Mouse (Mus musculus): ENCODE data around the gene Vstm2a. TPM values are rescaled to one million over a fixed set of nuclear protein-coding genes. Genes with fewer than 3 reads are reported as not detected.

Vstm2a gene
- polyA plus RNA-seq, 1 experiment, result not detected

DNA sequence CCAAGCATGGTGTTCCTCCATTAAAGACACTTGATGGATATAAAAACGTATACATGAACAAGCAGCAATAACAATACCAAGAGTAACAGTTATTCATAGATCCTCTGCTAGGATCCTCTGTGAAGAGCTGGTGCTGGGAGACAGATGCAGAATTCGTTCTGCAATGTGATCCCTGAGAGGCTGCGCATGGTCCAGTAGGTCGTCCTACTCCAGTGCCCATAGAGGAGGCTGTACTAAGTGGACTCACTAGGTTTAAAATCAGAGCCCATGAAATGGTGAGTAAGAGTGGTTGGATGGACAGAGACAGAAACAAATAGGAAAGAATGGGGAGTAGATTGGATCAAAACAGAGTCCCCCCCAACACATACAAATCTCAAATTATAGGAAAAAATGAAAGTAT lies 35.4 kb downstream of the Vstm2a start:
- H3K4me3 ChIP-seq (ENCODE audit: low read depth, low read length), result no peak overlapping the region
- H3K4me1 ChIP-seq (ENCODE audit: control insufficient read depth, insufficient read depth, insufficient read length, low read length), result no peaks in the 10 kb centered on the region
- 71% methylated on average over 4 of the region's 4 CpGs for WGBS
- H3K27me3 ChIP-seq (ENCODE audit: control insufficient read depth, insufficient read depth, low read length), result no peaks in the 10 kb centered on the region
- H3K27ac ChIP-seq (ENCODE audit: insufficient read depth, low read depth, low read length), result no peak overlapping the region
- H3K36me3 ChIP-seq (ENCODE audit: control insufficient read depth, insufficient read depth, low read length), result no peaks in the 10 kb centered on the region
- TF ChIP-seq CTCF (IDR thresholded peaks at IDR 0.05; ENCODE audit: extremely low read depth, insufficient read length, insufficient replicate concordance, low read depth, low read length), result no peak
- TF ChIP-seq POLR2A (IDR thresholded peaks at IDR 0.05; ENCODE audit: low read depth, low read length), result no peak

DNA sequence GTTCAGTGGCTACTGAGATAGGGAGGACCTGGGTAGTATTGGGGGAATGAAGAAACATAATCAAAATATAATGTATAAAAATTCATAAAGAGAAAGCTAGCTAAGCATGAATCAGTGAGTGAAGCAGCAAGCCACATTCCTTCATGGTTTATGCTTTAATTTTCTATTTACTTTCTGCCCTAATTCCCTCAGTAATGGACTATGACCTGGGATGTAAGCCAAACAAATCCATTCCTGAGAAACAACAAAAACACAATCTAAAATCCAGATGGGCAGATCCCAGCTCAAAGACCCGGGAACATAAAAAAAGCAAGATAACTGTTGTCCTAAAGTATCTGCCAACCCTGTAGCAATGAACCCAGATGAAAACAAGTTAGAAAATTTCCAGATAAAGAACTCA lies 39.0 kb downstream of the Vstm2a start:
- H3K4me1 ChIP-seq (ENCODE audit: control insufficient read depth, insufficient read depth, insufficient read length, low read length), result no peaks in the 10 kb centered on the region
- WGBS, result 53% methylated on average over 1 of the region's 1 CpGs
- H3K27ac ChIP-seq (ENCODE audit: insufficient read depth, low read depth, low read length), result no peak overlapping the region
- no peak for TF ChIP-seq POLR2A (IDR thresholded peaks at IDR 0.05; ENCODE audit: low read depth, low read length)
- TF ChIP-seq CTCF (IDR thresholded peaks at IDR 0.05; ENCODE audit: extremely low read depth, insufficient read length, insufficient replicate concordance, low read depth, low read length), result no peak
- no peaks in the 10 kb centered on the region for H3K36me3 ChIP-seq (ENCODE audit: control insufficient read depth, insufficient read depth, low read length)
- H3K4me3 ChIP-seq (ENCODE audit: low read depth, low read length), result no peak overlapping the region
- H3K27me3 ChIP-seq (ENCODE audit: control insufficient read depth, insufficient read depth, low read length), result no peaks in the 10 kb centered on the region

DNA sequence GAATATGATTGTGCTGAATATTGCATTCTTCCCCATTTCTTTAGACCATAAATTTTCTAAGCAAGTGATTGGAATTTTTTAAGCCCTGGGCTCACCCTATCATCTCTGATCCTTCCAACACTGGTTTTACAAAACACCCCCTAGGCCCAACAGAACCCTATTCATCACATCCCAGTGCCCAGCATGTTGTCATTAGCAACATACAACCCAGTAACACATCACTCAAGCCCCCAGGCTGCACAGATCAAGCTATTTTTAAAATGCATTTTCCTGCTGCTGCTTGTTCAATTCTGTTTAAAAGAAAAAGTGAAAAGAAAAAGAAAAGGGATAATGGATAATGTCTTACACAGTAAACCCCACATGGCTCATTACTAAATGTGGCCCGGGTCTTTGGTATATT lies 42.0 kb downstream of the Vstm2a start:
- WGBS, result 51% methylated on average over 1 of the region's 1 CpGs
- no peaks in the 10 kb centered on the region for H3K4me1 ChIP-seq (ENCODE audit: control insufficient read depth, insufficient read depth, insufficient read length, low read length)
- no peaks in the 10 kb centered on the region for H3K36me3 ChIP-seq (ENCODE audit: control insufficient read depth, insufficient read depth, low read length)
- TF ChIP-seq CTCF (IDR thresholded peaks at IDR 0.05; ENCODE audit: extremely low read depth, insufficient read length, insufficient replicate concordance, low read depth, low read length) (no peak), POLR2A (IDR thresholded peaks at IDR 0.05; ENCODE audit: low read depth, low read length) (no peak)
- H3K27ac ChIP-seq (ENCODE audit: insufficient read depth, low read depth, low read length), result no peak overlapping the region
- H3K27me3 ChIP-seq (ENCODE audit: control insufficient read depth, insufficient read depth, low read length), result no peaks in the 10 kb centered on the region
- no peak overlapping the region for H3K4me3 ChIP-seq (ENCODE audit: low read depth, low read length)

GRCm38 (mm10) chr11:16299960-16300359 lies 42.4 kb downstream of the Vstm2a start:
- H3K4me3 ChIP-seq (ENCODE audit: low read depth, low read length), result no peak overlapping the region
- no peaks in the 10 kb centered on the region for H3K4me1 ChIP-seq (ENCODE audit: control insufficient read depth, insufficient read depth, insufficient read length, low read length)
- H3K27ac ChIP-seq (ENCODE audit: insufficient read depth, low read depth, low read length), result no peak overlapping the region
- WGBS, result 62% methylated on average over 1 of the region's 1 CpGs
- no peak for TF ChIP-seq POLR2A (IDR thresholded peaks at IDR 0.05; ENCODE audit: low read depth, low read length)
- TF ChIP-seq CTCF (IDR thresholded peaks at IDR 0.05; ENCODE audit: extremely low read depth, insufficient read length, insufficient replicate concordance, low read depth, low read length), result no peak
- H3K27me3 ChIP-seq (ENCODE audit: control insufficient read depth, insufficient read depth, low read length), result no peaks in the 10 kb centered on the region
- no peaks in the 10 kb centered on the region for H3K36me3 ChIP-seq (ENCODE audit: control insufficient read depth, insufficient read depth, low read length)

DNA sequence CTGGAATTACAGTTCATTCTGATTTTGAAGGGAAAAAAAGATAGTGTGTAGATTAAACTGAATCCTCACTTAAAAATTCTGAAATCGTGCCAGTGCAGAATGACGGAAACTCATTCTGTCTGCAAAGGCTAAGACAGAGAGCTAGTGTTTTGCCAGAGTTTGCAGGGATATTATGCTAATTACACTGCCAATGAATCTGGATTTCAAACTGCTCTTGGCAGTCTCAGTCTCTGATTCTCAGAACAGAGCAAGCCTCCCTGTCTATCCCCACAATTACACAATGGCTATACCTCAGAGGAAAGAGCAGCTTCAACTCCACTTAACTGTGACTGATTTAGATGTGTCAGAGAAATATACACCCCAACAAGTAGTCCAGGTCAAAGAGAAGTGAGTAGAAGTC lies 43.2 kb downstream of the Vstm2a start:
- 83% methylated on average over 2 of the region's 2 CpGs for WGBS
- no peak for TF ChIP-seq POLR2A (IDR thresholded peaks at IDR 0.05; ENCODE audit: low read depth, low read length)
- no peak for TF ChIP-seq CTCF (IDR thresholded peaks at IDR 0.05; ENCODE audit: extremely low read depth, insufficient read length, insufficient replicate concordance, low read depth, low read length)
- H3K27ac ChIP-seq (ENCODE audit: insufficient read depth, low read depth, low read length), result no peak overlapping the region
- H3K4me3 ChIP-seq (ENCODE audit: low read depth, low read length), result no peak overlapping the region
- no peaks in the 10 kb centered on the region for H3K4me1 ChIP-seq (ENCODE audit: control insufficient read depth, insufficient read depth, insufficient read length, low read length)
- H3K36me3 ChIP-seq (ENCODE audit: control insufficient read depth, insufficient read depth, low read length), result no peaks in the 10 kb centered on the region
- no peaks in the 10 kb centered on the region for H3K27me3 ChIP-seq (ENCODE audit: control insufficient read depth, insufficient read depth, low read length)

GRCm38 (mm10) chr11:16315097-16315496 lies 57.6 kb downstream of the Vstm2a start:
- Histone ChIP-seq H3K36me3 (ENCODE audit: control insufficient read depth, insufficient read depth, low read length) (no peaks in the 10 kb centered on the region), H3K27me3 (ENCODE audit: control insufficient read depth, insufficient read depth, low read length) (no peaks in the 10 kb centered on the region), H3K27ac (ENCODE audit: insufficient read depth, low read depth, low read length) (no peak overlapping the region), H3K4me3 (ENCODE audit: low read depth, low read length) (no peak overlapping the region), H3K4me1 (ENCODE audit: control insufficient read depth, insufficient read depth, insufficient read length, low read length) (no peaks in the 10 kb centered on the region)
- 66% methylated on average over 2 of the region's 2 CpGs for WGBS
- TF ChIP-seq CTCF (IDR thresholded peaks at IDR 0.05; ENCODE audit: extremely low read depth, insufficient read length, insufficient replicate concordance, low read depth, low read length), result no peak
- no peak for TF ChIP-seq POLR2A (IDR thresholded peaks at IDR 0.05; ENCODE audit: low read depth, low read length)

- Histone ChIP-seq H3K4me1 (ENCODE audit: control insufficient read depth, insufficient read depth, insufficient read length, low read length) (no peaks in the 10 kb centered on the region), H3K27ac (ENCODE audit: insufficient read depth, low read depth, low read length) (no peak overlapping the region), H3K4me3 (ENCODE audit: low read depth, low read length) (no peak overlapping the region), H3K27me3 (ENCODE audit: control insufficient read depth, insufficient read depth, low read length) (no peaks in the 10 kb centered on the region), H3K36me3 (ENCODE audit: control insufficient read depth, insufficient read depth, low read length) (no peaks in the 10 kb centered on the region)
- TF ChIP-seq POLR2A (IDR thresholded peaks at IDR 0.05; ENCODE audit: low read depth, low read length), result no peak
- TF ChIP-seq CTCF (IDR thresholded peaks at IDR 0.05; ENCODE audit: extremely low read depth, insufficient read length, insufficient replicate concordance, low read depth, low read length), result no peak
- 63% methylated on average over 3 of the region's 3 CpGs for WGBS
Observed at GRCm38 (mm10) chr11:16345179-16345578, 87.7 kb downstream of the Vstm2a start.

GRCm38 (mm10) chr11:16345676-16346075 lies 88.2 kb downstream of the Vstm2a start:
- Histone ChIP-seq H3K27ac (ENCODE audit: insufficient read depth, low read depth, low read length) (no peak overlapping the region), H3K27me3 (ENCODE audit: control insufficient read depth, insufficient read depth, low read length) (no peaks in the 10 kb centered on the region), H3K36me3 (ENCODE audit: control insufficient read depth, insufficient read depth, low read length) (no peaks in the 10 kb centered on the region), H3K4me3 (ENCODE audit: low read depth, low read length) (no peak overlapping the region), H3K4me1 (ENCODE audit: control insufficient read depth, insufficient read depth, insufficient read length, low read length) (no peaks in the 10 kb centered on the region)
- 84% methylated on average over 3 of the region's 3 CpGs for WGBS
- TF ChIP-seq CTCF (IDR thresholded peaks at IDR 0.05; ENCODE audit: extremely low read depth, insufficient read length, insufficient replicate concordance, low read depth, low read length) (no peak), POLR2A (IDR thresholded peaks at IDR 0.05; ENCODE audit: low read depth, low read length) (no peak)

Data from small intestine, adult 2 months (tissue).